Mouse (Mus musculus): ENCODE measurements around the gene Kat14.

Kat14 gene

GRCm38 (mm10) chr2:144381741-144382140 is 13.0 kb downstream of the Kat14 start:
- DNase-seq (ENCODE audit: low read depth) = no peak

- DNase-seq (ENCODE audit: low read depth) = no peak
Observed at GRCm38 (mm10) chr2:144382624-144383138, 13.9 kb downstream of the Kat14 start.

- no peak for DNase-seq (ENCODE audit: low read depth)
Observed at GRCm38 (mm10) chr2:144386296-144386695, 17.5 kb downstream of the Kat14 start.

GRCm38 (mm10) chr2:144388416-144388815 is 19.6 kb downstream of the Kat14 start:
- DNase-seq (ENCODE audit: low read depth) = no peak

GRCm38 (mm10) chr2:144399531-144399930 is 30.7 kb downstream of the Kat14 start:
- no peak for DNase-seq (ENCODE audit: low read depth)

GRCm38 (mm10) chr2:144400659-144401058 is 31.9 kb downstream of the Kat14 start:
- no peak for DNase-seq (ENCODE audit: low read depth)

- DNase-seq (ENCODE audit: low read depth) = no peak
Observed at GRCm38 (mm10) chr2:144409037-144409436, 40.3 kb downstream of the Kat14 start.

- no peak for DNase-seq (ENCODE audit: low read depth)
Observed at GRCm38 (mm10) chr2:144410603-144411002, 41.8 kb downstream of the Kat14 start.

GRCm38 (mm10) chr2:144414646-144415045 is 45.9 kb downstream of the Kat14 start:
- DNase-seq (ENCODE audit: low read depth) = no peak

GRCm38 (mm10) chr2:144416859-144417258 is 48.1 kb downstream of the Kat14 start:
- no peak for DNase-seq (ENCODE audit: low read depth)

GRCm38 (mm10) chr2:144418062-144418461 is 49.3 kb downstream of the Kat14 start:
- DNase-seq (ENCODE audit: low read depth) = no peak

- DNase-seq (ENCODE audit: low read depth) = no peak
Observed at GRCm38 (mm10) chr2:144422094-144422675, 53.4 kb downstream of the Kat14 start.

- no peak for DNase-seq (ENCODE audit: low read depth)
Observed at GRCm38 (mm10) chr2:144425761-144426160, 57.0 kb downstream of the Kat14 start.

GRCm38 (mm10) chr2:144427852-144428251 is 59.1 kb downstream of the Kat14 start:
- no peak for DNase-seq (ENCODE audit: low read depth)

- no peak for DNase-seq (ENCODE audit: low read depth)
Observed at GRCm38 (mm10) chr2:144428659-144429058, 59.9 kb downstream of the Kat14 start.

- DNase-seq (ENCODE audit: low read depth) = no peak
Observed at GRCm38 (mm10) chr2:144429171-144429570, 60.4 kb downstream of the Kat14 start.

GRCm38 (mm10) chr2:144431286-144431825 is 62.6 kb downstream of the Kat14 start:
- no peak for DNase-seq (ENCODE audit: low read depth)

GRCm38 (mm10) chr2:144435679-144436078 is 66.9 kb downstream of the Kat14 start:
- DNase-seq (ENCODE audit: low read depth) = no peak

- DNase-seq (ENCODE audit: low read depth) = no peak
Observed at GRCm38 (mm10) chr2:144438424-144438823, 69.6 kb downstream of the Kat14 start.

GRCm38 (mm10) chr2:144439191-144439700 is 70.5 kb downstream of the Kat14 start:
- DNase-seq (ENCODE audit: low read depth) = no peak

- peak; percentile 24 for DNase-seq (ENCODE audit: low read depth)
Observed at GRCm38 (mm10) chr2:144441386-144441915, 72.7 kb downstream of the Kat14 start.

- no peak for DNase-seq (ENCODE audit: low read depth)
Observed at GRCm38 (mm10) chr2:144446360-144446999, 77.7 kb downstream of the Kat14 start.

GRCm38 (mm10) chr2:144450378-144450777 is 81.6 kb downstream of the Kat14 start:
- DNase-seq (ENCODE audit: low read depth) = no peak

All from c-Kit-positive CD71-negative TER-119-negative erythroid progenitor cells, embryonic 14.5 days (primary cell).